Mouse (Mus musculus): ENCODE results near the gene Chchd4. TPM values are rescaled to one million over a fixed set of nuclear protein-coding genes. Genes with fewer than 3 reads are reported as not detected.

Chchd4 gene
- 10 to 100 TPM; 16.1 to 17.8 TPM for total RNA-seq (2021)
- 4.2 and 5.1 TPM in 2 replicates for polyA plus RNA-seq (2012; rRNA removed)
- long read RNA-seq, transcript Chchd4-201 (3 exons, 3,472 nt), result major isoform, 48 of 67 reads
- long read RNA-seq, partial matches to known transcripts, result 0 of 67 reads
- long read RNA-seq, other reads (novel, unspliced or antisense), result 19 of 67 reads

- peak; percentile 99 for DNase-seq
Observed at GRCm38 (mm10) chr6:91472868-91473804, at the start of gene Chchd4, which contains the start of gene Tmem43. Chchd4 (minus strand) TSS chr6:91473546. Tmem43 (plus strand) TSS chr6:91473703.

- no peak for DNase-seq
Observed at GRCm38 (mm10) chr6:91522816-91523215, 49.5 kb upstream of the Chchd4 start.

GRCm38 (mm10) chr6:91518454-91519020, 45.2 kb upstream of the Chchd4 start:
- DNase-seq, result no peak

- peak; percentile 99 for DNase-seq
Observed at GRCm38 (mm10) chr6:91515545-91516449, 42.5 kb upstream of the Chchd4 start, which contains the start of the genes Xpc and Lsm3. Xpc (minus strand) TSS chr6:91515888. Lsm3 (plus strand) TSS chr6:91515928.

GRCm38 (mm10) chr6:91514737-91515362, 41.5 kb upstream of the Chchd4 start:
- DNase-seq, result no peak

GRCm38 (mm10) chr6:91514135-91514534, 40.8 kb upstream of the Chchd4 start:
- no peak for DNase-seq

GRCm38 (mm10) chr6:91510211-91510610, 36.9 kb upstream of the Chchd4 start:
- no peak for DNase-seq

GRCm38 (mm10) chr6:91509326-91509725, 36.0 kb upstream of the Chchd4 start:
- peak; percentile 79 for DNase-seq

GRCm38 (mm10) chr6:91508041-91508440, 34.7 kb upstream of the Chchd4 start:
- DNase-seq, result no peak

GRCm38 (mm10) chr6:91506036-91506435, 32.7 kb upstream of the Chchd4 start:
- no peak for DNase-seq

- DNase-seq, result no peak
Observed at GRCm38 (mm10) chr6:91503302-91503701, 30.0 kb upstream of the Chchd4 start.

- no peak for DNase-seq
Observed at GRCm38 (mm10) chr6:91494526-91494925, 21.2 kb upstream of the Chchd4 start.

- DNase-seq, result no peak
Observed at GRCm38 (mm10) chr6:91493053-91493452, 19.7 kb upstream of the Chchd4 start.

GRCm38 (mm10) chr6:91491004-91491403, 17.7 kb upstream of the Chchd4 start:
- DNase-seq, result no peak

- no peak for DNase-seq
Observed at GRCm38 (mm10) chr6:91489872-91490271, 16.5 kb upstream of the Chchd4 start.

GRCm38 (mm10) chr6:91488496-91489212, 15.3 kb upstream of the Chchd4 start:
- DNase-seq, result peak; percentile 78

- no peak for DNase-seq
Observed at GRCm38 (mm10) chr6:91486736-91487453, 13.5 kb upstream of the Chchd4 start.

GRCm38 (mm10) chr6:91483371-91483770, 10.0 kb upstream of the Chchd4 start:
- DNase-seq, result no peak

- no peak for DNase-seq
Observed at GRCm38 (mm10) chr6:91476541-91476940, 3.2 kb upstream of the Chchd4 start.
